Mouse (Mus musculus): ENCODE data around the gene Pold3.
A peak's percentile ranks its signal among the peaks of the same experiment; 100 is the strongest.

Pold3 gene

GRCm38 (mm10) chr7:100121376-100121789 lies at the start of gene Pold3:
Gene Pold3, minus strand, starts transcription at chr7:100121565.
- peak; percentile 93 for DNase-seq (ENCODE audit: extremely low read depth, low read depth)

GRCm38 (mm10) chr7:100170756-100171155 lies 49.4 kb upstream of the Pold3 start:
- no peak for DNase-seq (ENCODE audit: extremely low read depth, low read depth)

GRCm38 (mm10) chr7:100168654-100169053 lies 47.3 kb upstream of the Pold3 start:
- no peak for DNase-seq (ENCODE audit: extremely low read depth, low read depth)

- no peak for DNase-seq (ENCODE audit: extremely low read depth, low read depth)
Measured at GRCm38 (mm10) chr7:100163506-100163905, 42.1 kb upstream of the Pold3 start.

GRCm38 (mm10) chr7:100160006-100160405 lies 38.6 kb upstream of the Pold3 start:
- DNase-seq (ENCODE audit: extremely low read depth, low read depth): no peak

GRCm38 (mm10) chr7:100159105-100159841 lies 37.9 kb upstream of the Pold3 start, which contains the start of gene Lipt2:
Gene Lipt2, plus strand, starts transcription at chr7:100159277.
- DNase-seq (ENCODE audit: extremely low read depth, low read depth): peak; percentile 54

- DNase-seq (ENCODE audit: extremely low read depth, low read depth): peak; percentile 30
Measured at GRCm38 (mm10) chr7:100157669-100158068, 36.3 kb upstream of the Pold3 start.

- DNase-seq (ENCODE audit: extremely low read depth, low read depth): no peak
Measured at GRCm38 (mm10) chr7:100150626-100151025, 29.3 kb upstream of the Pold3 start.

GRCm38 (mm10) chr7:100150086-100150485 lies 28.7 kb upstream of the Pold3 start:
- DNase-seq (ENCODE audit: extremely low read depth, low read depth): no peak

- DNase-seq (ENCODE audit: extremely low read depth, low read depth): no peak
Measured at GRCm38 (mm10) chr7:100148586-100148985, 27.2 kb upstream of the Pold3 start.

GRCm38 (mm10) chr7:100140591-100140990 lies 19.2 kb upstream of the Pold3 start:
- no peak for DNase-seq (ENCODE audit: extremely low read depth, low read depth)

- no peak for DNase-seq (ENCODE audit: extremely low read depth, low read depth)
Measured at GRCm38 (mm10) chr7:100138075-100138474, 16.7 kb upstream of the Pold3 start.

- DNase-seq (ENCODE audit: extremely low read depth, low read depth): no peak
Measured at GRCm38 (mm10) chr7:100137038-100137437, 15.7 kb upstream of the Pold3 start.

GRCm38 (mm10) chr7:100132379-100132778 lies 11.0 kb upstream of the Pold3 start:
- DNase-seq (ENCODE audit: extremely low read depth, low read depth): no peak

GRCm38 (mm10) chr7:100130592-100130991 lies 9.2 kb upstream of the Pold3 start:
- no peak for DNase-seq (ENCODE audit: extremely low read depth, low read depth)

GRCm38 (mm10) chr7:100128262-100129041 lies 7.1 kb upstream of the Pold3 start:
- DNase-seq (ENCODE audit: extremely low read depth, low read depth): no peak

- DNase-seq (ENCODE audit: extremely low read depth, low read depth): no peak
Measured at GRCm38 (mm10) chr7:100126514-100126913, 5.1 kb upstream of the Pold3 start.

GRCm38 (mm10) chr7:100125166-100125565 lies 3.8 kb upstream of the Pold3 start:
- no peak for DNase-seq (ENCODE audit: extremely low read depth, low read depth)

- peak; percentile 37 for DNase-seq (ENCODE audit: extremely low read depth, low read depth)
Measured at GRCm38 (mm10) chr7:100124211-100124610, 2.8 kb upstream of the Pold3 start.

GRCm38 (mm10) chr7:100123486-100123885 lies 2.1 kb upstream of the Pold3 start:
- DNase-seq (ENCODE audit: extremely low read depth, low read depth): peak; percentile 33

GRCm38 (mm10) chr7:100120791-100121261 lies 539 bp downstream of the Pold3 start:
- peak; percentile 45 for DNase-seq (ENCODE audit: extremely low read depth, low read depth)

- DNase-seq (ENCODE audit: extremely low read depth, low read depth): no peak
Measured at GRCm38 (mm10) chr7:100114279-100114678, 7.1 kb downstream of the Pold3 start.

All from MEL-GATA-1-ER (cell line).